Mouse (Mus musculus) cerebellum, postnatal 25 days (tissue): ENCODE measurements around the gene Trpm3.

ENCODE experiments used
- DNase-seq, 2 experiments: peaks; one replicate each; pipeline ENCODE4 v3.0.0; 2021; ENCODE audit warnings: mixed read lengths in 2 of 2

Gene Trpm3

GRCm38 (mm10) chr19:22503469-22503868 lies 364.6 kb downstream of the Trpm3 start:
- no peak for DNase-seq

GRCm38 (mm10) chr19:22518508-22518907 lies 379.7 kb downstream of the Trpm3 start:
- DNase-seq, result no peak

GRCm38 (mm10) chr19:22527944-22528343 lies 389.1 kb downstream of the Trpm3 start:
- DNase-seq, result no peak

DNA sequence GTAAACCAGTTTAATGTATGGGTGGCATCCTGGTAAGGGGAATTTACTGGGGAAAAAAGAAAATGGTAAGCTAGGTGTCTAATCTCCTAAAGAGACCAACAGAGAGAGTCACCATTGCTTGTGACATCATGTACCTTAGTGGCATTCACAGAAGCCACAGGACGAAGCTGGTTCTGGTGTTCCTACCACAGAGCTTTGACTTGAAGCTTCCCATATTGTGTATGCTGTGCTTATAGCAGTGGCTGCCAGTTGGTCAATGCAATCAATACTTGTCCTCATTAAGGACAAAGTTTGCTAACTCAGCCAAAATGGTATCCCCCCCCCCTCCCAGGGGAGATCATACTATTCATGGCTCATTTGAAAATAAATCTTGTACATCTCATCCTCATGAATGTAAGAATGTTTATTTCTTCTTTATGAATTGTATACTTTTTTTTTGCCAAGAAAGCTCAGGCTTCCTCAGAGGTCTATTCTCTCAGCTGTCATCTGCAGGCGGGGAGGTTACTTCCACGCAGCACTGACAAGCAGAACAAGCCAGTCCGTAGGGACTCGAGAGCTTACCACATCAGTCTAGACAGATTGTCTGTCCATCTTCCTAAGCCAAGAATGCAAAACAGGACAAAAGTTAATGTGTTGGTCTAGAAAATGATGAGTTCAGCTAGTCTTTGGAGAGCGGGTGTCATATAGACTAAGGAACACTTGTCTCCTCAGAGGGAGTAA lies 404.3 kb downstream of the Trpm3 start:
- no peak for DNase-seq

DNA sequence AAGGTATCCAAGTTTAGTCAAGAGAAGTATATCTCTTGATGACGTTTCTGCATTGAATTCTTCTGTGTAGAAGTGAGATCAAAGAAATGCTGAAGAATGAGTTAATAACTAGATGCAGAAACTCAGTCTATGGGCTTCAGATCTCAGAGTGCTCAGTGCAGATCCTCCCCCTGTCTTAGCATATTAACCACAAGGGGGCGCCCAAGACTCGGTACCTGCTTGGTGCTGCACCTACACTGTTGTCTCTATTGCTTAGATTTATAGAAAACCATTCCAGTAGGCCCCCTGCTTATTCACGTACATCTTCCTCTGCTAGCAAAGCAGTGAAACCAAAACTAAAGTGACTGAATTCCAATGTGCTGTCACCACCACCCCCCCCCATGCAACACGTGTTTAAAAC lies 413.3 kb downstream of the Trpm3 start:
- peak; percentile 72 to 89 for DNase-seq

- peak; percentile 85 for DNase-seq
These were observed 415.6 kb downstream of the Trpm3 start for GRCm38 (mm10) chr19:22554421-22554941.

DNA sequence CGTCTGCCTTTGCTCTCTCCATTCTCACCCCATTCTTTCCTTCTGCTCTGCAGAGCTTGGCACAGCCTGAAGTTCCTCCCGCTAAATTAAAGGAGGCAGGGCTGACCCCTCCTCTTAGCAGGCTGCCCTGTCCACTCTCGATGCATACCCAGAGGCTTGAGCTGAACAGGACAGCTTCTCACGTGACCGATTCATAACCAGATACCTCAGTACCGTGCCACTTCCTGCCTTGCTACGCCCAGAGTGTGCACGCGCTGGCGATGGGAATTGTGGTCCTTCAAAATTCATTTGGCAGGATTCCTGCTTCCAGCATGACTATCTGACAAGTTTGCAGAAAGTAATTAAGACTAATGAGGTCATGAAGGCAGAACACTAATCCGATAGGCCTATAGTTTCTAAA lies 433.6 kb downstream of the Trpm3 start:
- no peak for DNase-seq

DNA sequence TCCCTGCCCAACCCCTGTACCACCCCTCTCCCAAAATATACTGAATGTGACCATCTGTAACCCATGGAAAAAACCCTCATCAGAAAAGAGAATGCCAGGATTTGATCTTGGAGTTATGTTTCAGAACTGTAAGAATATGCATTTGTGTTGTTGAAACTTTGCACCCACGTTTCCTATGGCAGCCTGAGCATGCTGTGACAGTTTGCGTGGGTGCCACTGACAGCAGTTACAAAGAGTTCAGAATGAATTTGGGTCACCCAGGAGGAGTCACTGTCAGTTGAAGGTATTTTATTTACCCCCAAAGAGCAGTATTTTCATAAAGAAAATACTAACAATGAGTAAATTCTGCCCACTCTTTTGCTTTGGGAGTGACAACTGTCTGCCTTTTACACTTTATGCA lies 434.0 kb downstream of the Trpm3 start:
- DNase-seq, result no peak

DNA sequence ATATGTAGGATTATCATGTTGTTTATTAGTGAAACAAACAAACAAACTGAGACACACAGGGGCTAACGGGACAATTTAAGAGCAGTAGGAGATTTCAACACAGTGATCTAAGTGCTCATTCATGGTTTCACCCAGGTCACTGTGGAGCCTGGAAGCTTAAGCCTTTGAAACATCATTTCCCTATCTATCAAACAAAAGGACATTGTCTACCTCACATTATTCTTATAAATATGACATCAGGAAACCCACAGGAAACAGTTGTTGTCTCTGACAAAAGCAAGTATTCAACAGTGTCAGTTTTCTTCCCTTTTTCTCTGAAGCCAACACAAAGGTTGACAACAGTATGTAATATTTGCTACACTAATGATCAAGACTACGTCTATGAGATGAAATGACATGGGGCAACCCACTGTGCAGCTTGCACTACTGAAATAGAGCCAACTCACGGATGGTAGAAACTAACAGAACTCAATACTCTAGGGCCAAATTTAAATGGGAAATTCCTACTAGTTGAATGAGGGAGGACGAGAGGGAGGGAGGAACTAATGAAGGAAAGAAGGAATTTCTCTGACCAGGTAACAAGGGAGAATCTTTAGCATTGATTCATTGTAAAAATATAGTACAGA lies 443.4 kb downstream of the Trpm3 start:
- peak in 1 of 2 experiments; percentile 33 for DNase-seq

GRCm38 (mm10) chr19:22594492-22594891 lies 455.6 kb downstream of the Trpm3 start:
- DNase-seq, result no peak

DNA sequence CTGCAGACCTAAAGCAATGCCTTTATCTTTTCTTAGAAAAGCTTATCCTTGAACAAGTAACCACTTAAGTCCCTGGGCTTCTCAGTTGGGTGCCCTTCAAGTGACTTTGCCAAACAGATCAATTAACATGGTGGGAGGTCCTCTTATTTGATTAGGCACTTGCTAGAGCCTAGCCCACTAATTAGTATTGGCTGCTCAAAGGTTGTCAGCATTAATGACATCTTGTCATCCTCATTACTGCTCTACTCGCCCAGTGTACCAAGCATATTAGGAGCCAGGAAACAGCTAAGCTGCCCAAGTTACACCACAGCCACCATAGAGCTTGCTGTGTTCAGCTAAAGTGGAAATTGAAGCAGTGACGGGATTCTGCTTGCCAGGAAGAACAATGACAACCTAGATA lies 456.4 kb downstream of the Trpm3 start:
- DNase-seq, result no peak

DNA sequence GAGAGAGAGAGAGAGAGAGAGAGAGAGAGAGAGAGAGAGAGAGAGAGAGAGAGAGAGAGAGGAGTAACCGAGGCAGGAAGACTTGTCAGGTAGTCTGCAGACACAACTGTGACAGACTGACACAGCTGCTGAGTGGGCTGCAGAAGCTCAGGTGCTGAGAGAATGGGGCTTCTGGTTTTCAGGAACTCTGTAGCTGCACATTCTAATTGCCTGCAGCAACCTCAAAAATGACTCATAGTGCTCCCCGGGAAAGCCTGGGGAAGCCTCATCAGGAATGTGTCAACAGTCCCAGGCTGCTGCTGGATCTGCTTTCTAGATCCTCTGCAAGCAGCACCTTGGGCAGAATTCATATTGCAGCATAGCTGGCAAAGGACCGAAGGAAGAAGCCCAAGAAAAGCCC lies 457.9 kb downstream of the Trpm3 start:
- peak; percentile 55 to 58 for DNase-seq

GRCm38 (mm10) chr19:22604322-22604721 lies 465.5 kb downstream of the Trpm3 start:
- peak; percentile 38 to 55 for DNase-seq

DNA sequence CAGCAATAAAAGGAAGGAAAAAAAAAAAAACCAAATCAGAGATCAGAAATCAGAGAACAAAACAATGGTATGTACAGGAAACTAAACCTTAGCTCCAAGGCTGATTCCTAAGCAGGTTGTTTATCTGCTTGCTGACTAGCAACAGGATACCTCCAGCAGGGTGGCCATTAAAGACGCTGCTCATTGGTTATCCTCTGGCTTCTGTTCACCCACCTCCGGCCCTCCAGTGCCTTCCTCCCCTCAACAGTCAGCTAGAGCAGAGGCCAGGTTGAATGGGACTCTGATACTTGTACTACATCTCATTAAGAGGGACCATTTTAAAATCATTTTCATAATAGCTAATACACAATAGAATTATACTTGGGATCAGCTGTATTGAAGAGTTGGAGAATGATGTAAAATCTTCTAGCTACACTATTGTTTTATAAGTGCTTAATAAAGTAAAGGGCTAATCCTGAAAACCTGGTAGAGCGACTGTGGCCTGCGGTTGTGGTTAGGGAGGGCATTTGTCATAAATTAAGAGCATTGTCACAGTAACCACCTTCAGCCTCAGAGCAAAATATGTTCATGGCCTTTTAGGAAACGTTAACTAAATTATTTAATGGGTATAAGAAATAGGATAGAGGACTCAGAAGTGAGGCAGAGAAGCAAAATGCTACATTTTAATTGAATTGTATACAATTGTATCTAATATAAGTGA lies 469.3 kb downstream of the Trpm3 start:
- peak; percentile 41 to 50 for DNase-seq

DNA sequence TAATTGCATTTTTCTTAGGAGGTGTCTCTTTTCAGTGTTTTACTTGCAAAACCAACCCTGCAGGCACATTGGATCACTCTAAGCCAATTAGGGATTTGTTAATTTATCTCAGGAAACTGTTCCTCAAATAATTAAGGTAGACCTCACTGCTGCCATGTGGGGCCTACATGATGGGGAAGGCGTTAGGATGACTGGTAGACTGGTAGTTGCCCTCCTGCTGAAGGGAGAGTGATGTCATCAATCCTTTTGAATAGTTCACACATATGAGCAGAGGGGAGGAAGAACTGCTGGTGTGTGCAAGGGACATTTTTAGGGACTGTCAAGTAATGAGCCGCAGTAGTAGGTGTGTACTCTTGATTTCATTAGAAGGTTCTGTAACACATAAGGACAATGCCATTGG lies 472.8 kb downstream of the Trpm3 start:
- no peak for DNase-seq

- no peak for DNase-seq
These were observed 476.5 kb downstream of the Trpm3 start for GRCm38 (mm10) chr19:22615367-22615766.

- DNase-seq, result no peak
These were observed 486.1 kb downstream of the Trpm3 start for GRCm38 (mm10) chr19:22624801-22625513.

DNA sequence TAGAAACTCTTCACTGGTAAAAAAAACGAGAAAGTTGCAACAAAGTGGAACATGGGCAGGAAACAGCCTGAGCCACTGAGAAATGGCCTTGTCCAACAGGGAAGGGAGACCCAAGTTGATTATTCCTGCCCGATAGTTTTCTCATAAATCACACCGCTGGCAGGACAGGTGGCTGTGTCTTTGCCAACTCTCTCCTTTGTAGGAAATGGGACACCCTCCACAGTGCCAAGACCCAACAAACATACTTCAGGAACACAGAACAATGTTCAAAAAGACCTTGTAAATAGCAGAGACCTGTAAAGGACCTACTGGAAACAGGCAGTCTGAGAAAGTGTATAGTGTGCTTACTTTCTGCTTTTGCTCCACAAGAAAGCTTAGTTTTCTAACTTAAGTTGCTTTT lies 490.0 kb downstream of the Trpm3 start:
- DNase-seq, result no peak

DNA sequence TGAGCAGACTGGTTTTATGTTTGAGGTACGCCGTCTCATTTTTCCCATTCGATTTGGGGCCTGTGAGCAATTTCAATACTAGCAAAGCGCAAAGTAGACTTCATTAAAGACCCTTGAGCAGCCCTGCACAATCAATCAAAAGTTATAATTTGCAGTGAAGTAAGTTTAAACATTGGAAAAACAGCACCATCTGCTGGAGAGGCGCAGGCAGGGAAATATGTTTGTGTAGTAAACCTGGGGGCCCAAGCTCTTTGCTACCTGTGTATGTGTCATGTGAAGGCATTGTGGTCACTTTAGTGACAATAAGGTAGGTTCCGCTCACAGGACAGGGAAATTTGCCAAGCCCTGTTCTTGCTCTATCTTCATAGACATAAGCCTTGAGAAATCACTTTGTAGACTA lies 492.5 kb downstream of the Trpm3 start:
- DNase-seq, result peak; percentile 49 to 68

- DNase-seq, result no peak
These were observed 496.8 kb downstream of the Trpm3 start for GRCm38 (mm10) chr19:22635635-22636034.

GRCm38 (mm10) chr19:22637786-22638185 lies 498.9 kb downstream of the Trpm3 start:
- no peak for DNase-seq

- peak; percentile 61 to 77 for DNase-seq
These were observed 499.6 kb downstream of the Trpm3 start for GRCm38 (mm10) chr19:22638394-22638954.

GRCm38 (mm10) chr19:22642124-22642523 lies 503.3 kb downstream of the Trpm3 start:
- no peak for DNase-seq
